Mouse (Mus musculus) ovary, postnatal 36 days (tissue): ENCODE data around the gene Tmem150b.

Source experiments
- DNase-seq: peaks from one replicate; pipeline ENCODE4 v3.0.0; 2022; ENCODE audit warnings: low spot score, mixed read lengths

The Tmem150b gene

GRCm38 (mm10) chr7:4663179-4663578, 61.9 kb downstream of the Tmem150b start:
- DNase-seq: no peak

DNA sequence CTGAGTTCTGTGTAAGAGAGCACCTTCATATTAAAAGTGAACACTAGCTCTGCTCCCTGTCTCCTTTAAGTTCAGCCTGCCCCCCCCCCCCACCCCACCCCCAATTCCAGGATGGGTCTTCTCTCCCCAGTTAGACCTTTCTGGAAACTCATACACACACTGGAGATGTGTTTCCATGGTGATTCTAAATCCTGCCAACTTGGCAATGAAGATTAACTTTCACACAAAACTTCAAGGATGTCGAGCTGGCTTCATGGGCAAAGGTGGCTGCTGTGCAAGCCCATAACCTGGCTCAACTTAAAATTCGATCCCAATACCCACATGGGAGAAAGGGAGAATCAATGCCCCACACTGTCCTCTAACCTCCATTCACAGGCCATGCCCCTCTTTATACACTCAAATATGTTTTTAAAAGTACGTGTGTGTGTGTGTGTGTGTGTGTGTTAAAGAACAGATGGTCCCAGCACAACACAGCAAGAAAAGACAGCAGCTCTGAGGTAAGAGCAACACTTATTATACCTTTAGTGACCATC, 65.1 kb downstream of the Tmem150b start:
- DNase-seq: no peak

DNA sequence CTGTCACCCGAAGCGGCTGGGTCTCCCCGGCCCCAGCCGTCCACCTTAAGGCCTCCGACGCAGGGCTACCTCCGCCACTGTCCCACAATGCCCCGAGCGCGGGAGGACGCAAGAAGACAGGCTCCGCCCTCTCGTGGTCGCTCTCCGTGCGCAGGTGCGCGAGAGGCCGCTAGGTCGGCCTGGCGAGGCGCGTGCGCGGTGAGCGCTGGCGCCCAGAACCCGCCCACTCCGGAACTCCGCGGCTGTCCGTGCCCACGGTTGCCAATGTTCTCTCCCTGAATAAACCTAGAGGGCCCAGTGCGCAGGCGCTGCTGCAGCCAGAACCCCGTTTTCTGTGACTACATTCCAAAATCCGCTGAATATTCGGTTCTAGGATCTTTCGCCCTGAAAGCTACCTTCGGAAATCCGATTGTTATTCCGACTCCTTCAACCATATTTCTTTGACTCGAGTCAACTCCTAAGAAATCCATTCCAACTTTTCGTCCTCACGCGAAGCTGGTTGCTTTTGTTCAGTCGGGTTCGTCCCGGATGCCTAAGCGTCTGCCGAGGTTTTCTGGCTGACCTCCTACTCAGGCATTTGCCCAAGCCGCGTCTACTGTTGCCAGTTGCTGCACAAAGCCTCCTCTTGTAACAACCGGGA, 66.0 kb downstream of the Tmem150b start, which contains the start of gene Ppp6r1:
Ppp6r1 (minus strand) TSS at position 108 of the 640 bp plus-strand sequence.
- peak; percentile 98 for DNase-seq

DNA sequence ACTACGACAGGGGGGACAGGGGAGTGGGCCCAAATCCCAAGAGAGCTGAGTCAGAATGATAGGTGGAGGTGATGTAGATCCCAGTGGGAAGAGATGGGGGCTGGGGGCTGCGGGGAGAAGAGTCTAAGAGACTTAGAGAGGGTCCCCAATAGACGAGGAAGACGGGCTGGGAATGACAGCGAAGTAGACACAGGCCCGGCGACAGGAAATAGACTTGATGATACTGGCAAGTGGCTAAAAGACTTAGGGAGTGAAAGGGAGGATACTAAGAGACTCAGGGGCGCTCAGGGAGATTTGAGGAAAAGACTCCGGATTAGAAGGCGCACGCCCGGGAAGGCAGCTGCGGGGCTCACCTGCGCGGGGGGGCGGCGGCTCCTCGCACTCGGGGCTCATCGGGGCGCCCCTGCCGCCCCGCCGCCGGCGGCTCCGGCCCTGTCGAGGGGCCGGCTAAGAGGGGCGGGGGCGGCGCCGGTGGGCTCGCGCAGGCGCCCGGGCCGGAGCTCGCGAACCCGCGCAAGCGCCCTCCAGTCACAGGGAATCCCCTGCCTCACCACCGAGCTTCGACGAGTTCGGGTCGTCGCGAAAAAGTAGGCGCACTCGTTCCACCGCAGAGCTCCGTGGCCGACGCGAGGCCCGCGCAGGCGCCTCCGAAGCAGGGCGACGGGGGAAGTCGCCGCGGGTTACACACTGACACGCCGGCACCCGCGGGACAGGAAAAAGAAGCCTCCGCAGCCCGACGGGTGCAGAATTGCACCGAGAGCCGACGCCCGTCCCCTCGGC, 66.7 kb downstream of the Tmem150b start:
- no peak for DNase-seq

DNA sequence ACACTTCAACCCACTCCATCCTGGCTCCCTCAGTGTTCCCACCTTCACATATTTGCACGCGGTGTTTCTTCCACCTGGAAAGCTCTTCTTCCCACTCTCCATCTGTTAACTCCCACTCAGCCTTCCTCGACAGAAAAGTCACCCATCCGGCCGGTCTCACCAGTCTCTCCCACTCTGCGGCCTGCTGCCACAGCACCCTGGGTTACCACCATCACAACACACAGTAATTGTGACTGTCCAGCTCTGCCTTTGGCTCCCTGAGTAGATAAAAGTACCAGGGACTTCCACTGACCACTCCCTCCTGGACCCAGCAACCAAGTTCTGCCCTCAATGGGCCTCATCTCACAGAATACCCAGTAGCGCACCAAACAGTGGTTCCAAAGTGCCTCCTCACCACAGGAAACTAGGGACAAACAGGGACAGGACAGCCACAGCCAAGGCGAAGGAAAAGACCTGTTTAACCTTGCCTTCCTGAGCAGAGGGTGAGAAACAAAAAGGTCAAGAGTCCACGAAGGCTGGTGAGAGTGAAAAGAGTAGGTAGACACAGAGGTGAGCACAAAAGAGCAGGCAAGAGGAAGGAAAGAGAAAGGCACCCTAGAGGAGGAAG, 67.4 kb downstream of the Tmem150b start:
- no peak for DNase-seq
